Mouse (Mus musculus) embryo, embryonic 10 days (tissue): ENCODE measurements around the gene Ccdc13.

ENCODE experiments used
- DNase-seq: peaks from one replicate; pipeline ENCODE4 v3.0.0-alpha.2; 2015; ENCODE audit warnings: low spot score

The Ccdc13 gene

GRCm38 (mm10) chr9:121846526-121847118 lies 7.4 kb upstream of the Ccdc13 start:
- peak; percentile 73 for DNase-seq

GRCm38 (mm10) chr9:121842914-121843313 lies 3.7 kb upstream of the Ccdc13 start:
- DNase-seq, result no peak

GRCm38 (mm10) chr9:121839622-121839965 lies 333 bp upstream of the Ccdc13 start:
- DNase-seq, result no peak

- DNase-seq, result no peak
Measured at GRCm38 (mm10) chr9:121838008-121838407, 1.3 kb downstream of the Ccdc13 start.

GRCm38 (mm10) chr9:121833825-121834224 lies 5.4 kb downstream of the Ccdc13 start:
- DNase-seq, result no peak

- peak; percentile 78 for DNase-seq
Measured at GRCm38 (mm10) chr9:121830956-121831293, 8.3 kb downstream of the Ccdc13 start.

GRCm38 (mm10) chr9:121830243-121830955 lies 8.9 kb downstream of the Ccdc13 start:
- peak; percentile 52 for DNase-seq

- DNase-seq, result no peak
Measured at GRCm38 (mm10) chr9:121829270-121829992, 9.8 kb downstream of the Ccdc13 start.

- DNase-seq, result no peak
Measured at GRCm38 (mm10) chr9:121828314-121828713, 10.9 kb downstream of the Ccdc13 start.

GRCm38 (mm10) chr9:121826356-121826755 lies 12.9 kb downstream of the Ccdc13 start:
- no peak for DNase-seq

GRCm38 (mm10) chr9:121823991-121824390 lies 15.3 kb downstream of the Ccdc13 start:
- DNase-seq, result no peak

- no peak for DNase-seq
Measured at GRCm38 (mm10) chr9:121823051-121823450, 16.2 kb downstream of the Ccdc13 start.

GRCm38 (mm10) chr9:121822585-121822991 lies 16.7 kb downstream of the Ccdc13 start:
- DNase-seq, result no peak

GRCm38 (mm10) chr9:121820765-121821164 lies 18.5 kb downstream of the Ccdc13 start:
- no peak for DNase-seq

- no peak for DNase-seq
Measured at GRCm38 (mm10) chr9:121819771-121820471, 19.3 kb downstream of the Ccdc13 start.

- no peak for DNase-seq
Measured at GRCm38 (mm10) chr9:121819073-121819770, 20.0 kb downstream of the Ccdc13 start.

- no peak for DNase-seq
Measured at GRCm38 (mm10) chr9:121815183-121815582, 24.1 kb downstream of the Ccdc13 start.

- no peak for DNase-seq
Measured at GRCm38 (mm10) chr9:121810081-121810821, 29.0 kb downstream of the Ccdc13 start.

- DNase-seq, result no peak
Measured at GRCm38 (mm10) chr9:121808511-121808910, 30.8 kb downstream of the Ccdc13 start.

GRCm38 (mm10) chr9:121807947-121808346 lies 31.3 kb downstream of the Ccdc13 start:
- no peak for DNase-seq

- DNase-seq, result no peak
Measured at GRCm38 (mm10) chr9:121807546-121807945, 31.7 kb downstream of the Ccdc13 start.
